Comparison of ENCODE assay signal across 35 mouse cellular contexts in genomic region chr8:114636376-114636775, GRCm38 (mm10).
"Had no signal": no experiment of that assay in that cellular context is flagged by ENCODE, and none has a peak within 500 bp of the region (broad histone marks: within the 10 kb centered on the region; RNA-seq: fewer than 3 reads in every experiment).

No protein-coding gene starts in this region.

- H3K27ac ChIP-seq: heart, embryonic 13.5 days; heart, embryonic 15.5 days; hindbrain, embryonic 10.5 days; hindbrain, embryonic 12.5 days; hindbrain, embryonic 13.5 days; hindbrain, embryonic 14.5 days; hindbrain, embryonic 15.5 days; hindbrain, postnatal 0 days; intestine, embryonic 15.5 days; kidney, embryonic 15.5 days; kidney, postnatal 0 days; layer of hippocampus, adult 2 months; left cerebral cortex, adult 2 months had no signal

- H3K9ac ChIP-seq: heart, embryonic 12.5 days; heart, embryonic 13.5 days; heart, embryonic 15.5 days; hindbrain, embryonic 12.5 days; hindbrain, embryonic 13.5 days; hindbrain, embryonic 14.5 days; hindbrain, embryonic 15.5 days; intestine, embryonic 15.5 days; kidney, embryonic 15.5 days had no signal

- H3K4me1 ChIP-seq: hindbrain, embryonic 15.5 days; intestine, embryonic 15.5 days; kidney, embryonic 15.5 days had no signal

- H3K36me3 ChIP-seq: heart, embryonic 12.5 days; heart, embryonic 13.5 days; heart, embryonic 15.5 days; hindbrain, embryonic 10.5 days; hindbrain, embryonic 12.5 days; hindbrain, embryonic 13.5 days; hindbrain, embryonic 15.5 days; intestine, embryonic 15.5 days; kidney, embryonic 15.5 days had no signal

- DNase-seq: heart, postnatal 10 days; heart, postnatal 14 days; heart, postnatal 36 days; heart, postnatal 4 days; kidney, adult 11 months; kidney, adult 18-20 months; kidney, adult 2 months; kidney, adult 8-10 months; kidney, adult 9 months; kidney, postnatal 10 days; kidney, postnatal 14 days; kidney, postnatal 25 days; kidney, postnatal 36 days; kidney, postnatal 4 days; layer of hippocampus, adult 9-11 months; layer of hippocampus, postnatal 36 days had no signal

- H3K9me3 ChIP-seq: heart, embryonic 12.5 days; heart, embryonic 13.5 days; heart, embryonic 15.5 days; hindbrain, embryonic 10.5 days; hindbrain, embryonic 12.5 days; hindbrain, embryonic 13.5 days; hindbrain, embryonic 15.5 days; intestine, embryonic 15.5 days; kidney, embryonic 15.5 days had no signal

- ATAC-seq: hindbrain, embryonic 16.5 days; hindbrain, postnatal 0 days; inflammation-experienced regulatory T-cells, adult 6 months; intestine, embryonic 15.5 days; intestine, embryonic 16.5 days; intestine, postnatal 0 days had no signal

- H3K27me3 ChIP-seq: heart, embryonic 12.5 days; heart, embryonic 13.5 days; heart, embryonic 15.5 days; hindbrain, embryonic 12.5 days; hindbrain, embryonic 13.5 days; hindbrain, embryonic 15.5 days; intestine, embryonic 15.5 days; kidney, embryonic 15.5 days had no signal

- H3K4me3 ChIP-seq: heart, embryonic 12.5 days; heart, embryonic 13.5 days; heart, embryonic 15.5 days; hindbrain, embryonic 10.5 days; hindbrain, embryonic 12.5 days; hindbrain, embryonic 13.5 days; hindbrain, embryonic 15.5 days; intestine, embryonic 15.5 days; kidney, embryonic 15.5 days; layer of hippocampus, adult 2 months; left cerebral cortex, adult 2 months had no signal

- H3K4me2 ChIP-seq: heart, embryonic 11.5 days; heart, embryonic 12.5 days; heart, embryonic 13.5 days; heart, embryonic 15.5 days; hindbrain, embryonic 12.5 days; hindbrain, embryonic 13.5 days; hindbrain, embryonic 14.5 days; hindbrain, embryonic 15.5 days; intestine, embryonic 15.5 days; kidney, embryonic 15.5 days had no signal
